8 mouse cellular contexts compared by ENCODE assay signal in genomic region chr11:36221271-36221975, GRCm38 (mm10).
A peak's percentile ranks its signal among the peaks of the same experiment; 100 is the strongest.
DNase-seq lines count a peak whose midpoint lies in the region; ATAC-seq and TF ChIP-seq lines count a peak whose summit lies in the region.

No protein-coding gene starts in this region.

- H3K4me2 ChIP-seq in forebrain, embryonic 11.5 days (ENCODE audit: low read depth, low read length, severe bottlenecking) = peak overlapping the region; percentile 37; the same call in 1 of the 2 replicates
- H3K4me2 ChIP-seq in heart, embryonic 15.5 days = peak overlapping the region; percentile 62
- H3K4me2 ChIP-seq in kidney, postnatal 0 days (ENCODE audit: low read length) = peak overlapping the region; percentile 40
- H3K4me2 ChIP-seq in liver, embryonic 11.5 days = peak overlapping the region; percentile 29; the same call in 1 of the 2 replicates
- H3K4me2 ChIP-seq in neural tube, embryonic 14.5 days (ENCODE audit: low read depth, low read length) = peak overlapping the region; percentile 29

- H3K27me3 ChIP-seq in ES-Bruce4 (ENCODE audit: control insufficient read depth, insufficient read depth, low read length, poor library complexity, severe bottlenecking) = no peaks in the 10 kb centered on the region
- H3K27me3 ChIP-seq in forebrain, embryonic 11.5 days (ENCODE audit: control insufficient read depth, insufficient read depth, low read length) = no peaks in the 10 kb centered on the region
- no peaks in the 10 kb centered on the region for H3K27me3 ChIP-seq in heart, embryonic 15.5 days
- H3K27me3 ChIP-seq in kidney, postnatal 0 days (ENCODE audit: insufficient read depth, low read length) = no peaks in the 10 kb centered on the region
- no peaks in the 10 kb centered on the region for H3K27me3 ChIP-seq in liver, embryonic 11.5 days (replicated peaks; ENCODE audit: control insufficient read depth, insufficient read depth, low read length)
- H3K27me3 ChIP-seq in neural tube, embryonic 14.5 days (ENCODE audit: control insufficient read depth, insufficient read depth, low read length) = no peaks in the 10 kb centered on the region

- peak; percentile 88 for TF ChIP-seq CTCF in ES-Bruce4 (IDR thresholded peaks at IDR 0.05; ENCODE audit: low read depth, low read length)
- TF ChIP-seq CTCF in kidney, postnatal 0 days (IDR thresholded peaks at IDR 0.05; ENCODE audit: low read depth) = peak; percentile 95

- no peak overlapping the region for H3K9ac ChIP-seq in ES-Bruce4 (ENCODE audit: low read depth, poor library complexity, severe bottlenecking)
- no peak overlapping the region for H3K9ac ChIP-seq in forebrain, embryonic 11.5 days (ENCODE audit: low read length)
- no peak overlapping the region for H3K9ac ChIP-seq in heart, embryonic 15.5 days
- no peak overlapping the region for H3K9ac ChIP-seq in kidney, postnatal 0 days (ENCODE audit: low read depth, low read length)
- no peak overlapping the region for H3K9ac ChIP-seq in liver, embryonic 11.5 days (ENCODE audit: low read depth, low read length)
- no peak overlapping the region for H3K9ac ChIP-seq in neural tube, embryonic 14.5 days (replicated peaks; ENCODE audit: low read depth, low read length)

- no peaks in the 10 kb centered on the region for H3K36me3 ChIP-seq in ES-Bruce4 (ENCODE audit: control insufficient read depth, insufficient read depth, low read length, poor library complexity, severe bottlenecking)
- H3K36me3 ChIP-seq in forebrain, embryonic 11.5 days (ENCODE audit: control insufficient read depth, insufficient read depth, low read length) = no peaks in the 10 kb centered on the region
- no peaks in the 10 kb centered on the region for H3K36me3 ChIP-seq in heart, embryonic 15.5 days
- H3K36me3 ChIP-seq in kidney, postnatal 0 days (ENCODE audit: insufficient read depth, low read length) = no peaks in the 10 kb centered on the region
- H3K36me3 ChIP-seq in liver, embryonic 11.5 days (ENCODE audit: control insufficient read depth, insufficient read depth, low read length) = no peaks in the 10 kb centered on the region
- H3K36me3 ChIP-seq in neural tube, embryonic 14.5 days (ENCODE audit: control insufficient read depth, insufficient read depth, low read length) = no peaks in the 10 kb centered on the region

- no peak overlapping the region for H3K27ac ChIP-seq in ES-Bruce4 (ENCODE audit: insufficient read depth, low read length)
- H3K27ac ChIP-seq in forebrain, embryonic 11.5 days (ENCODE audit: low read depth, low read length) = no peak overlapping the region
- H3K27ac ChIP-seq in heart, embryonic 15.5 days = peak overlapping the region; percentile 79; the same call in 1 of the 2 replicates
- H3K27ac ChIP-seq in kidney, postnatal 0 days = no peak overlapping the region
- H3K27ac ChIP-seq in liver, embryonic 11.5 days (ENCODE audit: low read depth, low read length) = no peak overlapping the region
- H3K27ac ChIP-seq in neural tube, embryonic 14.5 days (ENCODE audit: low read depth, low read length) = peak overlapping the region; percentile 53; the same call in 1 of the 2 replicates

- no peaks in the 10 kb centered on the region for H3K4me1 ChIP-seq in ES-Bruce4 (ENCODE audit: control insufficient read depth, insufficient read depth, low read length)
- peaks cover 8% of the 10 kb centered on the region; the same call in 1 of the 2 replicates for H3K4me1 ChIP-seq in forebrain, embryonic 11.5 days (replicated peaks; ENCODE audit: control insufficient read depth, insufficient read depth, low read length)
- peaks cover 15% of the 10 kb centered on the region for H3K4me1 ChIP-seq in heart, embryonic 15.5 days (replicated peaks)
- H3K4me1 ChIP-seq in kidney, postnatal 0 days (replicated peaks; ENCODE audit: insufficient read depth, low read length) = no peaks in the 10 kb centered on the region; the same call in 1 of the 2 replicates
- no peaks in the 10 kb centered on the region for H3K4me1 ChIP-seq in liver, embryonic 11.5 days (replicated peaks; ENCODE audit: control insufficient read depth, insufficient read depth, low read length)
- peaks cover 11% of the 10 kb centered on the region for H3K4me1 ChIP-seq in neural tube, embryonic 14.5 days (ENCODE audit: control insufficient read depth, insufficient read depth, low read length)

- TF ChIP-seq EP300 in ES-Bruce4 (IDR thresholded peaks at IDR 0.05; ENCODE audit: insufficient read depth, low read depth, low read length) = no peak

- no peaks in the 10 kb centered on the region; the same call in 1 of the 2 replicates for H3K9me3 ChIP-seq in ES-Bruce4 (replicated peaks; ENCODE audit: control insufficient read depth, insufficient read depth, low read length, poor library complexity, severe bottlenecking)
- no peaks in the 10 kb centered on the region for H3K9me3 ChIP-seq in forebrain, embryonic 11.5 days (ENCODE audit: control insufficient read depth, low read length)
- H3K9me3 ChIP-seq in heart, embryonic 15.5 days (replicated peaks) = no peaks in the 10 kb centered on the region
- no peaks in the 10 kb centered on the region for H3K9me3 ChIP-seq in kidney, postnatal 0 days (replicated peaks; ENCODE audit: low read length)
- H3K9me3 ChIP-seq in liver, embryonic 11.5 days (ENCODE audit: control insufficient read depth, low read length) = no peaks in the 10 kb centered on the region
- no peaks in the 10 kb centered on the region for H3K9me3 ChIP-seq in neural tube, embryonic 14.5 days (ENCODE audit: control insufficient read depth, low read length)

- peak; percentile 44 for DNase-seq in c-Kit-positive CD71-positive TER-119-positive erythroid progenitor cells, embryonic 14.5 days (ENCODE audit: low spot score)
- peak; percentile 90 for DNase-seq in forebrain, embryonic 11.5 days (ENCODE audit: low spot score)
- DNase-seq in kidney, postnatal 0 days (ENCODE audit: low spot score) = peak; percentile 88
- peak; percentile 50 for DNase-seq in liver, embryonic 11.5 days (ENCODE audit: low spot score)
- DNase-seq in urinary bladder, adult 2 months (ENCODE audit: low spot score) = peak; percentile 57

- 9% methylated on average over 10 of the region's 10 CpGs for WGBS in forebrain, embryonic 11.5 days
- 15% methylated on average over 10 of the region's 10 CpGs for WGBS in heart, embryonic 15.5 days
- WGBS in kidney, postnatal 0 days = 19% methylated on average over 10 of the region's 10 CpGs
- 16% methylated on average over 10 of the region's 10 CpGs for WGBS in liver, embryonic 11.5 days
- 10% methylated on average over 10 of the region's 10 CpGs for WGBS in neural tube, embryonic 14.5 days

- H3K4me3 ChIP-seq in ES-Bruce4 (ENCODE audit: low read depth, low read length) = no peak overlapping the region
- no peak overlapping the region for H3K4me3 ChIP-seq in forebrain, embryonic 11.5 days (ENCODE audit: low read depth, low read length)
- peak overlapping the region; percentile 38 for H3K4me3 ChIP-seq in heart, embryonic 15.5 days
- H3K4me3 ChIP-seq in kidney, postnatal 0 days (replicated peaks; ENCODE audit: low read depth, low read length) = no peak overlapping the region
- H3K4me3 ChIP-seq in liver, embryonic 11.5 days (ENCODE audit: low read depth, low read length) = no peak overlapping the region
- no peak overlapping the region for H3K4me3 ChIP-seq in neural tube, embryonic 14.5 days (ENCODE audit: low read depth, low read length)

- ATAC-seq in forebrain, embryonic 11.5 days (replicated peaks; ENCODE audit: low FRiP score) = peak; percentile 76
- peak; percentile 71; the same call in 1 of the 2 replicates for ATAC-seq in heart, embryonic 15.5 days (replicated peaks; ENCODE audit: insufficient number of reproducible peaks, insufficient read depth, low FRiP score, low read depth)
- peak; percentile 71 for ATAC-seq in kidney, postnatal 0 days (replicated peaks; ENCODE audit: low FRiP score, low read depth)
- no peak for ATAC-seq in liver, embryonic 11.5 days (replicated peaks; ENCODE audit: low FRiP score)
- peak; percentile 82; the same call in 1 of the 2 replicates for ATAC-seq in neural tube, embryonic 14.5 days (ENCODE audit: low read depth)

- no peak for TF ChIP-seq POLR2A in ES-Bruce4 (IDR thresholded peaks at IDR 0.05; ENCODE audit: insufficient read depth, low read length)

Comparison
In these comparisons a context has a peak if more than half of its experiments do, and no peak if none do; other contexts are left out.
1. H3K27ac ChIP-seq: peak in heart, embryonic 15.5 days (single experiment) and neural tube, embryonic 14.5 days (single experiment); none in ES-Bruce4 (single experiment), forebrain, embryonic 11.5 days (single experiment), kidney, postnatal 0 days (single experiment) and liver, embryonic 11.5 days (single experiment).
2. Peak in every context shown above with its lines, with median percentiles within 50 percentile points of each other: DNase-seq and H3K4me2 ChIP-seq.